Mouse (Mus musculus) MEL (cell line): ENCODE measurements around the gene Tyms. TPM values are rescaled to one million over a fixed set of nuclear protein-coding genes. Genes with fewer than 3 reads are reported as not detected.
A peak's percentile ranks its signal among the peaks of the same experiment; 100 is the strongest.
"Not testable (repeated sequence)": the region's sequence is repeated elsewhere in the genome, so short reads cannot be mapped to it uniquely, and the experiment has no call there.

ENCODE experiments used
- DNase-seq: peaks from one replicate; pipeline ENCODE4 v3.0.0; 2011; ENCODE audit warnings: low read depth, low spot score
- H3K27ac ChIP-seq: 2 replicates; pipeline ENCODE4 v1.5.1; 2012; ENCODE audit warnings: low read depth, mild to moderate bottlenecking, control low read depth, low read length, moderate library complexity; ENCODE audit not compliant: control insufficient read depth
- H3K27me3 ChIP-seq, 2 experiments: fragments of 150-350 bp in 1 of 2; sonication (generic) in 1 of 2; 2 replicates each; pipeline ENCODE4 v1.6.1; 2012; ENCODE audit warnings: low read length in 2 of 2, mild to moderate bottlenecking in 2 of 2, improper control_type of control experiment in 1 of 2, moderate library complexity in 1 of 2; ENCODE audit not compliant: insufficient read depth in 2 of 2, control insufficient read depth in 1 of 2
- H3K36me3 ChIP-seq, 2 experiments: 2 replicates each; pipeline ENCODE4 v1.6.1; 2012 to 2014; ENCODE audit warnings: low read length in 2 of 2, improper control_type of control experiment in 1 of 2, inconsistent platforms in 1 of 2, mild to moderate bottlenecking in 1 of 2; ENCODE audit not compliant: insufficient read depth in 2 of 2, control insufficient read depth in 1 of 2
- H3K4me1 ChIP-seq, 2 experiments: fragments of 150-350 bp in 1 of 2; sonication (generic) in 1 of 2; 2 replicates each; pipeline ENCODE4 v1.6.1; 2012; ENCODE audit warnings: low read length in 2 of 2, improper control_type of control experiment in 1 of 2, mild to moderate bottlenecking in 1 of 2; ENCODE audit not compliant: insufficient read depth in 2 of 2, control insufficient read depth in 1 of 2
- H3K4me3 ChIP-seq, 2 experiments: fragments of 150-350 bp in 1 of 2; sonication (generic) in 1 of 2; 2 replicates each; pipeline ENCODE4 v1.5.1; 2012; ENCODE audit warnings: low read depth in 2 of 2, low read length in 2 of 2, mild to moderate bottlenecking in 2 of 2, moderate library complexity in 2 of 2, control low read depth in 1 of 2, improper control_type of control experiment in 1 of 2; ENCODE audit not compliant: control insufficient read depth in 1 of 2, insufficient read depth in 1 of 2
- H3K79me2 ChIP-seq: 2 replicates; pipeline ENCODE4 v1.6.1; 2012; ENCODE audit warnings: mild to moderate bottlenecking, low read length, moderate library complexity; ENCODE audit not compliant: control insufficient read depth, poor library complexity, insufficient read depth
- H3K9ac ChIP-seq: 2 replicates; pipeline ENCODE4 v1.6.1; 2012; ENCODE audit warnings: low read depth, mild to moderate bottlenecking, control low read depth, low read length, moderate library complexity; ENCODE audit not compliant: control insufficient read depth, poor library complexity, severe bottlenecking
- H3K9me3 ChIP-seq: fragments of 150-350 bp; sonication (generic); replicated peaks from 2 replicates; pipeline ENCODE4 v1.6.1; 2012; ENCODE audit warnings: mild to moderate bottlenecking, low read length, improper control_type of control experiment, moderate library complexity; ENCODE audit not compliant: insufficient read depth
- ELF1 ChIP-seq: IDR thresholded peaks from 2 replicates; pipeline ENCODE4 v1.6.1; 2014; ENCODE audit warnings: low read depth, mild to moderate bottlenecking, inconsistent platforms, low read length, improper control_type of control experiment, moderate library complexity
- EP300 ChIP-seq, 2 experiments: IDR thresholded peaks; 2 replicates each; pipeline ENCODE4 v1.6.1; 2011; ENCODE audit warnings: improper control_type of control experiment in 2 of 2, low read length in 2 of 2, low read depth in 1 of 2, mild to moderate bottlenecking in 1 of 2
- ETS1 ChIP-seq: IDR thresholded peaks from 2 replicates; pipeline ENCODE4 v1.6.1; 2012; ENCODE audit warnings: low read depth, mild to moderate bottlenecking, inconsistent platforms, low read length, improper control_type of control experiment, moderate library complexity
- GATA1 ChIP-seq: IDR thresholded peaks from 2 replicates; pipeline ENCODE4 v1.6.1; 2011; ENCODE audit warnings: low read depth, low read length, improper control_type of control experiment
- RCOR1 ChIP-seq: IDR thresholded peaks from 2 replicates; pipeline ENCODE4 v1.6.1; 2012; ENCODE audit warnings: low read depth, mild to moderate bottlenecking, inconsistent platforms, low read length, improper control_type of control experiment
- SIN3A ChIP-seq: IDR thresholded peaks from 2 replicates; pipeline ENCODE4 v1.6.1; 2012; ENCODE audit warnings: low read length, improper control_type of control experiment, inconsistent platforms
- ZNF384 ChIP-seq: IDR thresholded peaks from 2 replicates; pipeline ENCODE4 v1.6.1; 2012; ENCODE audit warnings: low read depth, mild to moderate bottlenecking, inconsistent platforms, low read length, improper control_type of control experiment
- polyA plus RNA-seq, 2 experiments: library from polyadenylated mRNA; stranded (reverse) in 1 of 2; unstranded in 1 of 2; fragments of >175 nt in 1 of 2; fragments of >200 nt in 1 of 2; gene quantifications; 2 replicates each; pipeline versions ENCODE4 v1.2.1 to v1.2.4; 2012; ENCODE audit warnings: low replicate concordance in 2 of 2, low read depth in 1 of 2; ENCODE audit not compliant: insufficient read length in 2 of 2, insufficient read depth in 1 of 2, missing spikeins in 1 of 2
- total RNA-seq: library from RNA; depleted of rRNA; stranded (reverse); fragments of 300-350 nt; gene quantifications from 2 replicates; pipeline ENCODE4 v1.2.3, GENCODE M21; 2012

Gene Tyms
- total and polyA plus RNA-seq, 3 experiments: 150 to 203 TPM; not detected in 1

DNA sequence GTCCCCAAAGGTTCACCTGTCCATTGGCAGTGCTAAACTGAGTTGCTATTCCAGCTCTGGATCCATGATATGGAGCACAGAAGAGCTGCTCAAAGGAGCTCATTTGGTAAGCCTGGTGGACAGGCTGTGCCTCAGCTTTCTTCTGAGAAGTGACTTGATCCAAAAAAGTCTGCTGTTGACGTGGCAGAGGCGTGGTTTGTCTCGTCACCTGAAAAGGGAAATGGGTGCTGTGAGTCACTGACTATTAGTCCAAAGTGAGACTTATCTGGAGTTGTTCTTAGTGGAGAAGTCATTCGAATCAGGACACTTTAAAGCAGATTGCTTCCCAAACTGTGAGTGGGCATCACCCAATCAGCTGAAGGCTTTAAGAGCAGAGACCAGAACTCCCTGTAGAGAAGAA lies 33.6 kb downstream of the Tyms start:
- peak in 1 of 2 experiments; percentile 26; a peak in 1 of 4 replicates for TF ChIP-seq EP300 (IDR thresholded peaks at IDR 0.05; ENCODE audit: low read depth in 1 of 2, low read length in 2 of 2)
- not testable (repeated sequence) for H3K4me3 ChIP-seq
- peak; percentile 77 for DNase-seq

DNA sequence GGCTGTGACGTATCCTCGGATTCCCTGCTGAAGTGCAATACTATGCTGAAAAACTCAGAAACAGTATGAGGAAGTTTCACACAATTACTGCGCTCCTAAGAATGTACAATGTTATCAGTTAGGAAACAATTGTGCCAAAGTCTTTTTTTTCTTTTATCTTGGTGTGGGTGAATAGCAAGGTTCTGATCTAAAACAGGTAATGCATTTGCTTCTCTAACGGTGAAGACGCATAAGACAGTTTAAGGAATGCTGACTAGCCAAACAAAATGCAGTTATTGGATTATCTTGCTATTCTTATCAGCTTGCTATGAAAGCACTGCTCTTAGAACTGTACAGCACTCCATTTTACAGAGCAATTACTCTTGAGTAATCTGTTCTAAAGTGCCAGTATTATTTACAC lies 34.1 kb downstream of the Tyms start:
- H3K79me2 ChIP-seq, H3K9ac ChIP-seq, H3K4me3 ChIP-seq, H3K27ac ChIP-seq, H3K9me3 ChIP-seq, H3K27me3 ChIP-seq: not testable (repeated sequence)
- DNase-seq: peak; percentile 53
- H3K36me3 ChIP-seq: peaks cover 0 to 18% of the 10 kb centered on the region in 2 experiments; a peak in 2 of 4 replicates
- TF ChIP-seq EP300 (IDR thresholded peaks at IDR 0.05; ENCODE audit: low read depth in 1 of 2, low read length in 2 of 2): peak; percentile 50 to 62
- TF ChIP-seq RCOR1: peak; percentile 44; the same call in 1 of the 2 replicates
- peak; percentile 75 for TF ChIP-seq GATA1
- TF ChIP-seq SIN3A: 0 out of 2 replicates have a peak, but pooled peaks have one; percentile 17
- TF ChIP-seq ZNF384: peak; percentile 87
- 0 out of 2 replicates have a peak, but pooled peaks have one; percentile 23 for TF ChIP-seq ETS1
- TF ChIP-seq, all 39 proteins: peak for 6; not testable (repeated sequence) for 33
- peaks cover 2 to 20% of the 10 kb centered on the region in 2 experiments; a peak in 3 of 4 replicates for H3K4me1 ChIP-seq

More for the DNA sequence above, 33.6 kb downstream of the Tyms start:
- H3K9ac ChIP-seq, H3K9me3 ChIP-seq, H3K27ac ChIP-seq, H3K27me3 ChIP-seq, H3K79me2 ChIP-seq: not testable (repeated sequence)
- peaks cover 2 to 20% of the 10 kb centered on the region in 2 experiments; a peak in 3 of 4 replicates for H3K4me1 ChIP-seq
- H3K36me3 ChIP-seq: peaks cover 0 to 18% of the 10 kb centered on the region in 2 experiments; a peak in 2 of 4 replicates

DNA sequence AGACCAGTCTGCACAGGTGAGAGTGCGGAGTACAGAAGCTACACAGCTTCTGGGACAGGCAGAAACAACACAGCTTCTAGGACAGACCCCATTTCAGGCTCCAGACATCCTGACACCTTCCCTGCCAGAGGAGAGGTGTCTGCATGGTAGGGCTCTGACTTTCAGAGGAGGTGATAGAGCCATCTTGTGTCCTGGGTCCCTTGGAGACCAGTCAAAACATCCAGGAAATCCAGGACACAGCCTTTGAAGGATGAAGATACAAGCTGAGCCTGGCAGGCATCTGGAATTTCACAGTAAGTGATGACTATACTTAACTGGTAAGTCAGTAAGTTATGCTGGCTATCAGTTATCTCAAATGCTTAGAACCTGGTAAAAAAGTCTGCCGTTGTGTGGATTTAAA lies 36.3 kb downstream of the Tyms start:
- DNase-seq, H3K27ac ChIP-seq: not testable (repeated sequence)

DNA sequence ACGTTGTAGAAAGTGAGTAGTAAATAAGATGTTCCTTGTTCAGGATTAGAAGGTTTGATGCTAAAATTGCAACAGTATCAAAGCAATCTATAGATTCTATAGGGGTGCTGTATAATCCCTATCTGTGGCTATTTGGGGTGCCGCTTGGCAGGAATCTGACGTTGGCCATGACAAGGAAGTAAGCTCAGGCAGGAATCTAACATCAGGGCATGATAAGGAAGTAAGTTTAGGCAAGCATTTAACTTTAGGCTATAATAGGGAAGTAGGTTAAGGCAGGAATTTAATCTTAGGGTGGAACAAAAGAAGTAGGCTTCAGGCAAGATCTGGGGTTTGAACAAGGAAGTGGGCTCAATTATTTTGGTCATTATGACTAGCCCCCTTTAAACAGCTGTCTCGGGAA lies 37.6 kb downstream of the Tyms start:
- H3K9me3 ChIP-seq, H3K79me2 ChIP-seq, H3K4me3 ChIP-seq, H3K9ac ChIP-seq, H3K27me3 ChIP-seq, H3K27ac ChIP-seq: not testable (repeated sequence)
- TF ChIP-seq ETS1 (0 out of 2 replicates have a peak, but pooled peaks have one; percentile 16), GATA1 (peak; percentile 68), ELF1 (peak; percentile 68; the same call in 1 of the 2 replicates), EP300 (IDR thresholded peaks at IDR 0.05; ENCODE audit: low read depth in 1 of 2, low read length in 2 of 2) (peak; percentile 53 to 57; a peak in 3 of 4 replicates)
- Histone ChIP-seq H3K4me1 (peaks cover 2 to 20% of the 10 kb centered on the region in 2 experiments; a peak in 3 of 4 replicates), H3K36me3 (peaks cover 0 to 18% of the 10 kb centered on the region in 2 experiments; a peak in 2 of 4 replicates)
- DNase-seq: peak; percentile 72

More for the DNA sequence above, 36.3 kb downstream of the Tyms start:
- H3K9me3 ChIP-seq, H3K9ac ChIP-seq, H3K27me3 ChIP-seq, H3K4me3 ChIP-seq, H3K79me2 ChIP-seq: not testable (repeated sequence)
- Histone ChIP-seq H3K4me1 (peaks cover 2 to 20% of the 10 kb centered on the region in 2 experiments; a peak in 3 of 4 replicates), H3K36me3 (peaks cover 0 to 18% of the 10 kb centered on the region in 2 experiments; a peak in 2 of 4 replicates)
